Mouse (Mus musculus): ENCODE results near the gene Lrrn4.

Lrrn4 gene

DNA sequence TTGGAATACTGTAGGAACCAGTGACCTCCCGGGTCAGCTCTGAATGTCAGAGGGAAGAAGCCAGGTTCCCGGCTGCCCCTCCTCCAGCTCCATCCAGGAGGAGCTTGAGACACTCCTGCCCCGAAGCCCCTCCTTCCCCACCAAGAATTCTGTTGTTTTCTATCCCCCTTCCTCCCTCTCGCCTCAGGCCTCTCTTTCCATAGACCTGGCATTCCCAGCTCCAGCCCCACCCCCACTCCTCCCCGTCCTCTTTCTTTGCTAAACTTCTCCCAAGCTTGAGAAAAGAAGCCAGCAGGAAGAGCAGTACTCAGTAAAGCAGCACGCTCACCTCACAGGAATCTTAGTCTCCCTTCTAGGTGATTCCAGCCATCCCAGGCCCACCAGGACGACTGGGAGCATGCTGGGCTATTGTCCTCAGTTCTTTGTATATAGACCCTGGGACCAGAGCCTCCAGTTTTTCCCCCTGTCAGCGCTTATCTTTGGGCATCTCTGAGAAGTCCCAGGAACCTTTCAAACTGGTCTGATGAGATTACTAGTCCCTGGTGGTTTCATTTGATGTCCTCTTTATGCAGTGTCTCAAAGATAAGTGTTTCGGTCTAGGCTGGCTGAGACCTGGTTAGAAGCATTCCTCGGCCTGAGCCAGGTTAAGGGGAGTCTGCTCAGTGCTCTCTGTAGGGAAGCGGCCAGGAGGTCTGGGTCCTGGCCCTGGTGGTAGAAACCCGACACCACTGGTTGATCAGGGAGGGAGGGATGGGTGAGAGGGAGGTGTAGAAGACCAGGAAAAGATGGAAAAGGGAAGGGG, at the start of gene Lrrn4:
Lrrn4 (minus strand) TSS at position 48 of the 802 bp plus-strand sequence.
- no peak for DNase-seq

DNA sequence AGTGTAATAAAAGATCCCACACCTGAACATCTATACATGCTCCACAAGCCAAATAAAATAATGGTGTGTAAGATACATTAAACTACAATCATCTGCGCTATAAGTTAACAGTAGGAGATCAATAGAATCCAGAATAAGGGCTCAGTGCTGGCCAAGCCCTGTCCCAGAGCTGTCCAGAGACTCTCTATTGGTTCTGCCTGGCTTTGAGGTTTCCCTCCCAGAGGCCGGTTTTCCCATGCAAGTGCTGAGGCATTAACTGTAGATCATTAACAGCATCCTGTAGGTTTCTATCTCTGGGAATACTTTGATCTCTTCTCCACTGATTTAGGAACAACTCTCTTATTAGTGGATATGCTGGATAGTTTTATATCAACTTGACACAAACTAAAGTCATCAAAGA, 48.3 kb upstream of the Lrrn4 start:
- DNase-seq, result no peak

DNA sequence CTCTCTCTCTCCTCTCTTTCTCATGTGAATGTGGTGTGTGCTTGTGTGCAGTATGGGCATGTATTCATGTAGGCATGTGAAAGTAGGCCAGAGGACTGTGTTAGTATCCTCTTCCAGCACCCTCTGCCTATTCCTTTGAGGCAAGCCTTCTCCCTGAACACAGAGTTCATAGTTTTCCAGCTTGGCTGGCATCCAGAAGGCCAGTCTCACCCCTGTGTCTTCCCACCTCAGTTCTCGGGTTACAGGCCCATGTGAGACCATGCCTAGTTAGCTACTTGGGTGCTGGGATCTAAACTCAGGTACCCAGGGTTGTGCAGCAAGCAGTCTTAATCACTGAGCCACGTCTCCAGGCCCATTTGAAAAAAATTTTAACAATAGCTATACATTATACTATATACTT, 47.2 kb upstream of the Lrrn4 start:
- DNase-seq, result no peak

DNA sequence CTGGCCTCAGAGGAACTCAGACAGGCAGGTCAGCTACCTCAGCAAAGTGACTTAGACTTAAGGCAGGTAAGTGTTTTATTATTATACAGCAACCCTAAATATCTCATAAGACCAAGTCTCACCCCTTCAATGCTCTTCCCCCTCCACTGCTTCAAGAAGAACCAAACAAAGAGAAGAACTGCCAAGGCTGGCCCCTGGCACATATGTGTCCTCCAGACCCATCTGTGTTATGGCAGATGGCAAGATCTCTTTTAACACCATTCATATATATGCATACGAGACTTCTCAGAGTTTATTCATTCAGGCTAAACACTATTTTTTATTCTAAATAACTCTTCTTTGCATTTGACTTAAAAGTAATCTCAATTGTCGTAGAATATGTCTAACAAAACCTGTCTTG, 46.6 kb upstream of the Lrrn4 start:
- DNase-seq, result no peak

DNA sequence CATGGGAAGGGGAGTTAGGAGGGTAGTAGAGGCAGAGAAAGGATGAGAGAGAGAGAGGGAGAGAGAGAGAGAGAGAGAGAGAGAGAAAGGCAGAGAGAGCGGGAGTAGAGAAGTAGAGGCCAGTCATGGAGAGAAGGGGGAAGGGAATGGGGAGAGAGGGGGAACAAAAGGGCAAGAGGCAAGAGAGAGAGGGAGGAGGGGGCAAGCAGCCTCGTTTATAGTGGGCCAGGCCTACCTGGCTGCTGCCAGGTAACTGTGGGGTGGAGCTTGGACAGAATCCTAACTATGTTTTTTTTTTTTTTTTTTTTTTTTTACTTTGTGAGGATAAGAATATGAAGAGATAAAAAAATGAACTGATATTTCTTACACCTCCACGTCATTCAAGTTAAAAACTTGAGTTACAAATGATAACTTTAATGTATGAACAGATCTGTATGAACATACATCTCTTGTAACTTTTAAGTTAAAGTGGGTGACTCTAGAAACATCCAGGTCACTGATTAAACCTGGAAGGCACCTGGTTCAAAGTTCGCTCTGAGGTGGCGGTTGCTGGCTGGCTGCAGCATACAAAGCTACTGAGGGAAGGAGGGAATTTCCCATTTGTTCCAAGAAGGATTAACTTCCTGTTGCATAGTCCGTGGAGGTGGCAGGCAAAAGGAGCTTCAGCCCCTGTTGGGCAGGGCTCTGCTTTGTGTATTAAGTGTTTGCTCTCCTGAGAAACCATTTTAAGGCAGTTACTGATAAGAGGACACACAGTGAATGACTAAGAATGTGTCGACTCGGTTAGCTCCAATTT, 42.8 kb upstream of the Lrrn4 start:
- no peak for DNase-seq

DNA sequence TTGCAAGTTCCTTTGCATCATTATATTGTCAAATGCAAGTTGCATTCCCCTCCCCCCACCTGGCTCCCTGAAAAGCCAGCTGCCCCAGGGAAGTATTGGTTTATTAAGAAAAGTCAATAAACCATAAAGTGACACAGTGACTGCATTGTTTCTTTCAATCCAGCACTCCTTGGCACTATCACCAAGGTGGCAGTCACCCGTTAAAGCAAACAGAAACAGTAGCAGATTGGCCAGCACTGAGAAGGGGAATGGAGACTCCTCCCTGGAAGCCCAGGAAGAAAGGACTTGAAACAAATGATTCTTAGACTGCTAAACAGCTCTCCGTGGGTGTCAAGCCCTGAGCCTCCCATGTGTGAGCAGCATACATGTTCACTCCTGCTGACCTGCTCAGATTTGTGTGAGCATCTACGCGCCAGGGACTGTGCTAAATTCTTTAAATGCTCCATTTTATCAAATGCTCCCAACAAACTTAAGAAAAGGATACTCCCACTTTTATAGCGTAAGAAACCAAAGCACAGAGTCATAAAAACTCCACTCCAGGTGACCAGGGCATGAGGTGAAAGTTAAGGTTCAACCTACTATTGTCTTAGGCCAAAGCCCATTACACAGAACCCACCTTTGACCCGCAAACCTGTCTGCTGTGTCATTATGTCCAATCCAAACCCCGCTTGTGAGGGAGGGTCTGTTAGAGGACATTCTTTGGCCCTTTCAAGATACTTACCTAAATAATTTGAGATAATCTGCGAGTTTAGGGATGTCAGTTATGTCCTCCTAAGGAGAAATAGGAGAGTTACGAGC, 41.6 kb upstream of the Lrrn4 start:
- no peak for DNase-seq

DNA sequence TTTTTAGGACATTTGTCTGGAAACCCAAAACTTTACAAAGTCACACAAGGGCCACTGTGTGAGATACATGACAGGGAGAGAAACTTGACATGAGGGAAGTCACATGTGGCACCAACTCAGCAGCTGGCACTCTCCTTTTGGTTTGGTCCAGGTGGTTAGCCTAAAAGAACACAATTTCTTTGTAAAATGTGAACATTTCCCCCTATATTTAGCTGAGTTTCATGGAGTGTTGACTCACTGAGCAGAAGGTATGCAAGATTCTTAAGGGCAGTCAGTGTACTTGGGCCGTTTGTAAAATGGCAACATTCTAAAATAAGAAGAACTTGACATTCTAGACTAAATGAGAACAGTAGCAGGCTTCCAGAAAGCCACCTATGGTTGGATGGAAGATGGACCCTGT, 34.1 kb upstream of the Lrrn4 start:
- no peak for DNase-seq

DNA sequence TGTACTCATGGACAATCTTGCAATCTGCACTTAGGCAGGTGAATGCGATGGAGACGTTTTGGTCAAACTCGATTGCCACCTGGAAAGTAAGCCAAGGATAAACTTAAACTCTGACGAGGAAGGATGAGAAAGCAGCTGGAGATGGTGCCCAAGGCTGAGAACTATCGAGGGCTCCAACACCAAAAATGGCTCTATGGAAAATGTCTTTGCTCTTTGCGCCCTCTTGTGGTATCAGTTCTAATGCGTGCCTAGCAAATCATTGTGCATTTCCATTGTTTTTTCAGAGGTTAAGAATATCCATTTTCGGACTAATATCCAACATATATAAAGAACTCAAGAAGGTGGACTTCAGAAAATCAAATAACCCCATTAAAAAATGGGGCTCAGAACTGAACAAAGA, 26.1 kb upstream of the Lrrn4 start:
- DNase-seq, result no peak

DNA sequence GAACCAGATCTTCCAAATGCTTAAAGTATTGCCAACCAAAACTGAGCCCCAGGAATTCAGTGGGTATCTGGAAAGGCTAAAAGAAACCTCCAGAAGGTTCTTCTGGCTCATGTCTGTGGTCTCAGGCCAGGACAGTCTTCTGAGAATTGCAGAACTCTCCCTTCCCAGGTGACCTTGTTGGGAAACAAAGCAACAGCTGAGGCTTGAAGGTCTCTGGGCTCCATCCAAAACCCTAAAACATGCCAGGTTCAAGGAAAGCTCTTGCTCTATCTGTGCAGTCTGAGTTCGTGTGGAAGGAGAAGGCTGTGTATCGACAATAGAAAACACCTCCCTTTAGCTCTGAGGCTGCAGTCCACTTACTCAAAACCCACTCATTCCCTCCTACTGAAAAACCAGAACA, 24.3 kb upstream of the Lrrn4 start:
- DNase-seq, result peak; percentile 4

DNA sequence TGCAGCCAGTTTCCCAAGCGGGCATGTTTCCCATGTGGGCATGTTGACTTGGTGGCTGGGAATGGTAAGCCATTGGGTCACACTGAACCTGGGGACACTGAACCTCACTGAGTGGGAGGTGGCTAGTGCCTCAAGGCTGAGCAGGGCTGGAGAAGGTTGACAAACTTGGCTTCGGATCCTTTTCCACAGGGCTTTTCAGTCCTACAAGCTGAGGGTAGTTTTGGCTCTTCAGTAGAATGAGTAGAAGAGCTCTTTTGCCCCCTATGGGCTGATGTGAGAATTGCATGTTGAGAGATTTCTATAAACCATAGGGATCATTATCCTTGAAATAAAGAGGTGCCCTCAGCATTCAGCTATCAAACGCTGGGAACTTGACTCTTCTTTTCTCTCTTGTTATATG, 22.8 kb upstream of the Lrrn4 start:
- peak; percentile 88 for DNase-seq

DNA sequence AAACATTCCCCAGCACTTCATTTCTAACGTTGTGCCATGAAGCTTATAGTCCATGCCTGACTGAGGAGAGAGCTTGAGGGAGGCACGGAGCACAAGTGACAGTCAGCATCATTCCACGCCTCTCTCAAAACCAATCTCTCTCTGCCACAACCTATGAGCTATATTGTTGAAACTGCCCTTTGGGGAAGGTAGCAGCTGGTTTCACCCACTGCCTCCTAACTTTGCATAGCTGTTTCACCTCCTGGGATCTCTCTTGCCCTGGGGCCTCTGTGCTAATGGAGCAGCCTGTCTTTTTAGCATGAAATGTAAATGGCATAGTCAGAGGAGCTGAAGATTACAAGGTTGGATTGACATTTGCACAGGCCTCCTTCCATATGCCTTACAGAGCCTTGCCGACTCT, 21.4 kb upstream of the Lrrn4 start:
- DNase-seq, result no peak

DNA sequence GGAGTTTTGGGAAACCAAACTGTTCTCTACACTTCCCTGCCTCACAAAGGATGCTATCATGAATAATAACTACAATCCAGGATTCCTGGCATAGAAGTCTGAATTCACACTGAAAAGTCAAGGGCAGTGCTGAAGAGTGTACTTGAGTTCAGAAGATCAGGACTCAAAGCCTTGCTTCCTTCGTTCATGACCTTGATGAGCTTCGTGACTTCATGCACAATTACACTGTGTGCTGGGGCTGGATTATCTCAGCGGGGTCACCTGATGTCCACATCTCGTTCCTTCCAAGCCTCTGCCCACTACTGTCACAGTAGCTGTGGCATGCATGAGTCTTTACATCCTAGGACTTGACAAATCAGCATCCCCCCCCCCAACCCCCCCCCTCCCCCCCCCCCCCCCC, 20.9 kb upstream of the Lrrn4 start:
- peak; percentile 85 for DNase-seq

DNA sequence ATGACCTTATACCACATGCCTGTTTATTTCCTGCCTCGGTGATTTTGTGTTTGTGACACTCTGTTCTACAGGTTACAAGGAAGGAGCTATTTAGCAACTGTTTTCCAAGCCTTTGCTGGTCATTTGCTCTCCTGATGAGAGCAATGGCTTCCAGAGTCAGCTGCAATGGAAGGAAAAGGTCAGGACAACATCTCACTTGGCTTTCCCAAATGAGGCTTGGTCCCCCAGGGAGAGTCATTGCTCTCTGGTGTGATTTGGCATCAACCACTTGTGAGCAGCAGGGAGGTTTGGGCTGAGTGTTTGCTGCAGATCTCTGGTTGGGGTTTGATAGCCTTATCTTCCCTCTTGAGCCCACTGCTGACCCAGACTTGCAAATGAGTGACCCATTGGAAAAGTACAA, 19.9 kb upstream of the Lrrn4 start:
- peak; percentile 84 for DNase-seq

DNA sequence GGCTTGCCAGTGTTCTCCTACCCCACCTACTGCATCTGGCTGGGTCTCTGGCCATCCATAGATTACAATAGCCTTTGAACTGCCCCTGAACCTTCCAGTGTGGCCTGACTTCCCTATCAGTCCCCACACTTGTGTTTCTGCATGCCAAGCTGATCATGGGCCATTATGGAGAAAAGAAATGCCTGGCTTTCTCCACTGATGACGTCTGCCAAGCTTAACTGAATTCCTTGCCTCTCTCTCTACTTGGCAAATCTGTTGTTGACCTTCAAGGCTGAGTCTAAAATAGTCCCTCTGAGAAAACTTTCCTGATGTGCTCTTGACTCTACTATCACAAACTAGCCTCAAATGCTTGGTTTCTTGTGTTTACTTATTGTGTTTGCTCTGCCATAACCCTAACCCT, 17.5 kb upstream of the Lrrn4 start:
- DNase-seq, result peak; percentile 76

DNA sequence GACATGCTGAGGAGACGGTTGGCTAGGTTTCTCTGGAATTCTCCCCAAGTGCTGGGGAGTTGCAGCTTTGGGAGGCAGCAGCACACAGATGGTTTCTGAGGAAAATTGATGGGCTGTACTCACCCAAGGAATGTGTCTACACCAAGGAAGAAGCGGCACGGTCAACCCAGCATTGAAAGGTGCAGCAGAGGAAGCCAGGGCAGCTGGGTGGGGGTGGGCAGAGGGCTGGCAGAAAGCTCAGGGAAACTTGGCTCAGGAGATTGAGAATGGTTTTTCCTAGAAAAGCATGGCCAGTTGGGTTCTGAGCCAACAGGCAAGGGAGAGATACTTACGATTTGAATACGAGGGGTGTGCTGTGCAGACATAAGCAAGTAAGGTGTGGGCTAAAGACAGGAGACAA, 13.1 kb upstream of the Lrrn4 start:
- peak; percentile 77 for DNase-seq

DNA sequence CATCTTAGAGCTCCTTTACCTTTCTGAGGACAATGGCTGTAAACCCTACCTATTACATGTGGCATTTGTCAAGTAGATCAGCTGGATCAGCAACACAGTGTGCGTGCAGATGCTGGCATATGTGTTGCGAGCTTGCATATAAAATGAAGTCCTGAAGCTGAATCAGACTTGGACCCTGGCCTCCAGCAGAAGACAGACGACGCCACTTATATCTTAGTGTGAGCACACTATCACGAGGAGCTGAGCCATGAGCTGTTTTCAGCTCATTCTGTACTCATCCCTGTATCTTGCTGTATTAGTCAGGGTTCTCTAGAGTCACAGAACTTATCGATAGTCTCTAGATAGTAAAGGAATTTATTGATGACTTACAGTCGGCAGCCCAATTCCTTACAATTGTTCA, 4.6 kb upstream of the Lrrn4 start:
- DNase-seq, result peak; percentile 70

DNA sequence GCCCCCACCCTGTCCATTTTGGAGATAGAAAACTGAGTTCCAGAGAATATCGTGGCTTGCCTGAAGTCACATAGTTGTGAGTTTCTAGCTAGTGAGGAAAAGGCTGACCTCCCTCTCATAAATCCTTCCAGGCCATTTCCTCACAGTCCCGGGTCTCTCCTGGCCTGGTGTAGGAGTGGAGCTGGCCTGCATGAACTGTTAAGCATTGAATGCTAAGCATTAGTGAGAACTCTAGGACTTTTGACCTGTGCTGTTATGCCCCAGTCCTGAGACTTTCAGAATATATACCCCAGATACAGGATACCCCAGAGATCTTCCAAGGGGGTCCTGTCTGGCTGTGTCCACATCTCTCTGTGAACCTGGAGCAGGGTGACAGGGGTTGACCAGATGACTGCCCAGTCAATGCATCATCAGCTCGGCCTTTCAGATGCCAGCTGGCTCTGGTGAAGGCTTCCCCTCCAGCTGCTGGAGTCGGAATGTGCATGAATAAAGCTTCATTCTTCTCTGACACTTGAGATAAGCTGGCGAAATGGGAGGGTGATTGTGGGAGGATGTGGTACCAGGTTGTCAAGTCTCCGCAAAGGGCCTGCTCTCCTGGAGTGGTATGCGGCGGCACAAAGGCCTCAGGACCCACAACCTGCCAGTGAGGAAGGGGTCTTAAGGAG, 3.7 kb upstream of the Lrrn4 start:
- DNase-seq, result peak; percentile 90

DNA sequence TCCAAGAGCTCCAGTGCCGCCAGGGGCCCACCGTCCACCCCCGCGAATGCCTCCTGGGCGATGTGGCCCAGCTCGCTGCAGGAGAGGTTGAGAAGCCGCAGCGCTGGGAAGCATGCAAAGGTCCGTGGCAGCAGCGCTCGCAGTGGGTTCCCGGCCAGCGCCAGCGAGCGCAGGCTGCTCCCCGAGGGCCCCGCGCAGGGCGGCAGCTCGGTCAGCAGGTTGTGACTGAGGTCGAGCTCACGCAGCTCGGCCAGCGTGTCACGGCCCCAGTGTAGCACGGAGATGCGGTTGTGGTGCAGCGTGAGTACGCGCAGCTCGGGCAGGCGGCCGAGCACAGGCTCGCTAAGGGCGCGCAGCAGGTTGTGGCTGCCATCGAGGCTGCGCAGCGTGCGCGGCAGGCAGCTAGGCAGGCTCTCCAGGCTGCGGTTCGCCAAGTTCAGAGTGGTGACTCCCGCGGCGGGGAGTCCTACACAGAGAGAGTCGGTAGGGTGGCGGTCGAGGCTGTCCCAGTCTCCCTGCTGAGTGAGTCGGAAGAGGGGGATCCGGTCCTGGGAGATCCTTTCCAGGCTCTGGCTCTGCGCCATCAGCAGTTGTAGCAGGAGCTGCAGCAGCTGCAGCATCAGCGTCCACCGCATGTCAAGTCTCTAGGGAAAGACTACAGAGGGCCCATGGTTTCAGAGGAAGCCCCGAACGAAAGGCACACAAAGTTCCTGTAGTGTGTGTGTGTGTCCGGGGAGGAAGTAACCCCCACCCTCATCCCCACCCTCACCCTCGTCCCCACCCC, 1.2 kb downstream of the Lrrn4 start:
- DNase-seq, result peak; percentile 91

DNA sequence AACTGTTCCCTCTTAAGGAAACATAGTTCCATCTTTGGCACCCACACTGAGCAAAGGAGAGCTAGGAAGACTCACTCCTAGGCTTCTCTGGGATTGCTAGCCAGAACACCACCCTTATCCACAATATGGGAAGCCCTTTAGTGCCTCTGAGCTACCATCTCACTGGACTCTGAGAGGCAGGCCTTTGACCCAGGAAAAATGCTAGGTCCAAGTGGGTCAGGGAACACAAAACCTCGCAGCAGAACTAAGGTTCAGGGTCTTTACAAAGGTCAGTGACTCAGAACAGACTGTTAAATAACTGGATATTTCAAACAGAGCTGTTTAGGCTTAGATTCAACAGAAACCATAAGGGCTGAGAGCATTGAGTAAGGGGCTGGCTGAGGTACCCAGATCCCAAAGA, 3.7 kb downstream of the Lrrn4 start:
- no peak for DNase-seq

DNA sequence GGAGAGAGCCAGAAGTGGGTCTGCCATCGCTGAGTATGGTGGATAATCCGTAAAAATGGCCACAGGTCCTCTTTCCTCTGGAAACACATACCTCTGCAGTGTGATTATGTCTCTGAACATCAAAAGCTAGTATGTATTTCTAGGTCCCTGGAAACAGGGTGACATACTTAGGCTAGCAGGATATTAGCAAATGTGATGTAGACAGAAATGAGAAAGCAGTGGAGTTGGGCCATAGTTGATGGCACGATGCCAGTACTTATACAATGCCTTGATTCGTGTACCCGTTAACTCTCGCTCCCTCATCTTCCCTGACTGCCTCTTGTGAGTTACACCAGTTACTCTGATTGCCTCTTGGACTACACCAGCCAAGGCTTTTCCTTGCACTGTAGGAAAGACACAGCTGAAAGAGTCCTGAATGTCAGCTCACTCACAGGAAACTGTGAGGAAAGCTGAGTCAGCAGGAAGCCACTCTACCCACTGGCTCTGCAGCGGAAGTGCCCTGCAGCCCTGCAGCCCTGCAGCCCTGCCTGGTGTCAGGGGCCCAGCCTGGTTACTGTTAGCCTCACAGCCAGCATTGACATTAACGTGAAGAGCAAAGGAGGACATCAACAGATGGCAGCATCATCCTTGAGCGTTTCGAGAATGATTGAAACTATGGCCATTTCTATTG, 6.9 kb downstream of the Lrrn4 start:
- DNase-seq, result no peak

DNA sequence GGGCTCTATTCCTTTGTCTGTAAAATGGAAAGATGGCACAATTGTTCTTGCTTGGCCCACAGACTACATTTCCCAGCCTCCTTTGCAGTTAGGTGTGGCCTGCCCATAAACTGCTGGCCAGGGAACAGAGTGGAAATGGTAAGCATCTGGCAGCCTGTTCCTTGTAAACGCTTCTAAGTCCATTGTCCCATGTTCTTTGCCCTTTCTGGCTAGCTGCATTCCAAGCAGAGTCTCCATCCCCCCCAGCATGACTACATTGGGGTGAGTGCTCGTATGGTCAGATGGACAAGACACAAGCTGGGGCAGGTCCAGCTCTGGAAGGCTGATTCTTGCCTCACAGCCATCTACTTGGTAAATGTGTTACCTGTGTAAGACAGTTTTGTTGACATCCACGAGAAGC, 9.0 kb downstream of the Lrrn4 start:
- DNase-seq, result no peak

DNA sequence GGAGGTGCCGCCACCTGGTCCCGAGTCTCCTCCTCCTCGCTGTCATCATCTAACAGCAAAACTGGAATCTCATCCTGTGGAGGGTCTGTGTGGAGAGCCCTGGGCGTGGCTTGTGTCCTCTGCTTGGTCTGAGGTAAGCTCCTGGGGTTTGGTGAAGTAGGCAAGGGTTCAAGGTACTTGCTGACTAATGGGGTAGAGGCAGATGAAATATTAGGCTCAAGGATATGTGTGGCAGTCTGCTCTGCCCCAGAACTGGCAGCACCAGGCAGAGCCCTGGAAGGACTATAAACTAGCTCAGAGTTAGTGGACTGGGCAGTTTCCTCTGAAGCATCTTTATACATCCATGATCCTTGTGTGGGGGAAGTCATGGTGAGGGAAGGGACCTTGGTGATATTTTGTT, 10.4 kb downstream of the Lrrn4 start:
- DNase-seq, result no peak

Data from heart, adult 11 months (tissue).